Mouse (Mus musculus): ENCODE measurements around the gene Defa2.
"Not testable (repeated sequence)": the region's sequence is repeated elsewhere in the genome, so short reads cannot be mapped to it uniquely, and the experiment has no call there.

Gene Defa2

DNA sequence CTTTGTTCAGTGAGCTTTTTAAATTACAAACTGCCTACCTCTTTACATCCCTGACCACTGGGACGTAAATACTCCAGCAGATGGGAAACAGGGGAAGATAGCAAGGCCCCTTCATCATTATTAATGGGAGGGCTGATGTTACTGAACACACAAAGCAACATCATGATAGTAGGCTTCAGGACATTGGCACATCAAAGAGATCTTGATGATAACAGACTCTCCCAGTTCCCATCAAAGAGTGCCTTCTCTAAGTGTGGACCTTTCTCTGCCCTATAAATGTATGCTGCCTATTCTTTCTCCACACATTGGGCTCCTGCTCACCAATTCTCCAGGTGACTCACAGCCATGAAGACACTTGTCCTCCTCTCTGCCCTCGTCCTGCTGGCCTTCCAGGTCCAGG, at the start of gene Defa2:
Gene Defa2, plus strand, starts transcription at position 301 of the 400 bp plus-strand sequence.
- not testable (repeated sequence) for DNase-seq (ENCODE audit: extremely low read depth, low read depth)

DNA sequence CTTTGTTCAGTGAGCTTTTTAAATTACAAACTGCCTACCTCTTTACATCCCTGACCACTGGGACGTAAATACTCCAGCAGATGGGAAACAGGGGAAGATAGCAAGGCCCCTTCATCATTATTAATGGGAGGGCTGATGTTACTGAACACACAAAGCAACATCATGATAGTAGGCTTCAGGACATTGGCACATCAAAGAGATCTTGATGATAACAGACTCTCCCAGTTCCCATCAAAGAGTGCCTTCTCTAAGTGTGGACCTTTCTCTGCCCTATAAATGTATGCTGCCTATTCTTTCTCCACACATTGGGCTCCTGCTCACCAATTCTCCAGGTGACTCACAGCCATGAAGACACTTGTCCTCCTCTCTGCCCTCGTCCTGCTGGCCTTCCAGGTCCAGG, 13.2 kb downstream of the Defa2 start, which contains the start of gene Defa33:
Gene Defa33, plus strand, starts transcription at position 301 of the 400 bp plus-strand sequence.
- not testable (repeated sequence) for DNase-seq (ENCODE audit: extremely low read depth, low read depth)

DNA sequence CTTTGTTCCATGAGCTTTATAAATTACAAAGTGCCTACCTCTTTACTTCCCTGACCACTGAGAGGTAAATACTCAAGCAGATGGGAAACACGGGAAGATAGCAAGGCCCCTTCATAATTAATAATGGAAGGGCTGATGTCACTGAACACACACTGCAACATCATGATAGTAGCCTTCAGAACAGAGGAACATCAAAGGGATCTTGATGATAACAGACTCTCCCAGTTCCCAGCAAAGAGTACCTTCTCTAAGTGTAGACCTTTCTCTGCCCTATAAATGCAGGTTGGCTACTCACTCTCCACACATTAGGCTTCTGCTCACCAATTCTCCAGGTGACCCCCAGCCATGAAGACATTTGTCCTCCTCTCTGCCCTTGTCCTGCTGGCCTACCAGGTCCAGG, 48.8 kb downstream of the Defa2 start, which contains the start of gene Defa36:
Gene Defa36, plus strand, starts transcription at position 301 of the 400 bp plus-strand sequence.
- not testable (repeated sequence) for DNase-seq (ENCODE audit: extremely low read depth, low read depth)
